Mouse (Mus musculus) kidney, adult 2 months (tissue): Measurements from ENCODE around the gene Mef2c.

Experiments used
- CTCF ChIP-seq: fragments of 200-500 bp; conservative IDR thresholded peaks from 2 replicates; pipeline ENCODE4 v1.5.1; 2011; ENCODE audit warnings: low read depth, mild to moderate bottlenecking, control low read depth, low read length, moderate library complexity, mixed read lengths; ENCODE audit not compliant: insufficient read depth, insufficient read length
- POLR2A ChIP-seq: fragments of 200-500 bp; IDR thresholded peaks from one replicate; pipeline ENCODE4 v1.6.1; 2011; ENCODE audit warnings: low read depth, low read length, control low read depth

DNA sequence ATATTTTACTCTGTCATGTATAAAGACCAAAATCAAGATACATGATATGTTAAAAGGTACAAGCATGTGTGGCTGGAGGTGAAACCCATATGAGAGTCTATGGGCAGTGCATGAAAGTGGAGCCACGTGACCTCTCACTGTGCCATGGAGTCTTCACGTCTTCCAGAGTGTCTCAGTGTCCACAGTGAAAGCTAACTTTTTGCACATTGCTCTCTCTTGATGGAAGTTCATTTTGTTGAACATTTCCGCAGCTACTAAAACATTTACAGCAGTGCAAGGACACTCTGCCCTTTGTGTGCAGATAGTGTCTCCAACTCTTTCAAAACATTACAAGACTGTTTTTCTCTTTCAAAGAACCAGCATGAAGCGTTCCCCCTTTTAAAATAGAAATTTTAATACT is 123.6 kb downstream of the Mef2c start:
- TF ChIP-seq POLR2A (no peak), CTCF (no peak)
